26 mouse cellular contexts compared by ENCODE assay signal in genomic region chr6:112202120-112202519, GRCm38 (mm10).
"Had no signal": no experiment of that assay in that cellular context is flagged by ENCODE, and none has a peak within 500 bp of the region (broad histone marks: within the 10 kb centered on the region; RNA-seq: fewer than 3 reads in every experiment).

No protein-coding gene starts in this region.

- H3K27me3 ChIP-seq: heart, embryonic 12.5 days; hindbrain, embryonic 12.5 days; intestine, embryonic 15.5 days; liver, embryonic 13.5 days had no signal

- H3K4me3 ChIP-seq: gastrocnemius, adult 2 months; heart, embryonic 10.5 days; heart, embryonic 12.5 days; hindbrain, embryonic 10.5 days; hindbrain, embryonic 12.5 days; intestine, embryonic 15.5 days; layer of hippocampus, adult 2 months; left cerebral cortex, adult 2 months; limb, embryonic 10.5 days; limb, embryonic 12.5 days; liver, embryonic 13.5 days had no signal

- H3K9ac ChIP-seq: heart, embryonic 12.5 days; hindbrain, embryonic 12.5 days; hindbrain, embryonic 14.5 days; intestine, embryonic 15.5 days; limb, embryonic 12.5 days; liver, embryonic 13.5 days had no signal

- ATAC-seq: hindbrain, embryonic 16.5 days; inflammation-experienced regulatory T-cells, adult 6 months; intestine, embryonic 15.5 days; intestine, postnatal 0 days had no signal

- H3K36me3 ChIP-seq: heart, embryonic 10.5 days; heart, embryonic 12.5 days; hindbrain, embryonic 10.5 days; hindbrain, embryonic 12.5 days; intestine, embryonic 15.5 days; limb, embryonic 10.5 days; limb, embryonic 12.5 days; liver, embryonic 13.5 days had no signal

- DNase-seq: gastrocnemius, adult 2 months; gastrocnemius, postnatal 10 days; gastrocnemius, postnatal 36 days; heart, adult 11 months; heart, postnatal 10 days; heart, postnatal 4 days; kidney, adult 18-20 months; kidney, adult 8-10 months; kidney, postnatal 10 days; kidney, postnatal 25 days; kidney, postnatal 4 days; liver; liver, embryonic 13.5 days had no signal

- H3K4me1 ChIP-seq: limb, embryonic 10.5 days; limb, embryonic 12.5 days; liver, embryonic 13.5 days had no signal

- H3K27ac ChIP-seq: gastrocnemius, adult 2 months; heart, embryonic 10.5 days; hindbrain, embryonic 10.5 days; hindbrain, embryonic 12.5 days; hindbrain, embryonic 14.5 days; intestine, embryonic 15.5 days; layer of hippocampus, adult 2 months; left cerebral cortex, adult 2 months; limb, embryonic 10.5 days; limb, embryonic 12.5 days; liver, embryonic 13.5 days had no signal

- H3K9me3 ChIP-seq: heart, embryonic 10.5 days; heart, embryonic 12.5 days; hindbrain, embryonic 10.5 days; hindbrain, embryonic 12.5 days; intestine, embryonic 15.5 days; limb, embryonic 10.5 days; limb, embryonic 12.5 days; liver, embryonic 13.5 days had no signal
